Mouse (Mus musculus): ENCODE measurements at regions not wholly inside any gene's neighbourhood (a gene's known extent, or its start where the extent isn't known, plus 50 kb on each side); places are given as distances from the start of the nearest gene placed in this dataset.
A peak's percentile ranks its signal among the peaks of the same experiment; 100 is the strongest.

DNA sequence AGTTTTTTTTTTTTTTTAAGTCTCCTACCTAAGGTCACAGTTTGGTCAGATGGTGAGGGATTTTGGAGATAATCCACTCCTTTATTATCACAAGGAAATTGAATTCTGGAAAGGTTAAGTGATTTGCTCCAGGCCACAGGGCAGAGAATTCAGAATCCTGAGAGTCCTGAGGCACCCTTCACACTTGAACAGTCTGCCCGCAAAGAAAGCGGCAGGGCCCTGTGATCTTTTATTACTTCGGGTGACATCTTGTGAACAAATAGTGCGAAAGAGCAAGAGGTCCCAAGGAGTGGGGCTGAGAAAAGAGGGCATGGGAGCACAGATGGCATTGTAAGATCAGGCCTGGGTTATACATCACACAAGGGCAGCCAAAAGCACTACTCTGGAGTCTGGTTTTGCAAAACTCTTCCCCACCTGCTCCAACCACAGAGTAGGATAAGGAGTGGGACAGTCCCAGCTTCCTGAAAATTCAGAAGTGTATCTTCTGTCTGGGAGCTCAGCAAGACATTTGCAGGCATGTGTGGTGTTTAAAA lies 150.5 kb upstream of the Wdr11 start:
- no peak for DNase-seq (ENCODE audit: low spot score in 2 of 2)

DNA sequence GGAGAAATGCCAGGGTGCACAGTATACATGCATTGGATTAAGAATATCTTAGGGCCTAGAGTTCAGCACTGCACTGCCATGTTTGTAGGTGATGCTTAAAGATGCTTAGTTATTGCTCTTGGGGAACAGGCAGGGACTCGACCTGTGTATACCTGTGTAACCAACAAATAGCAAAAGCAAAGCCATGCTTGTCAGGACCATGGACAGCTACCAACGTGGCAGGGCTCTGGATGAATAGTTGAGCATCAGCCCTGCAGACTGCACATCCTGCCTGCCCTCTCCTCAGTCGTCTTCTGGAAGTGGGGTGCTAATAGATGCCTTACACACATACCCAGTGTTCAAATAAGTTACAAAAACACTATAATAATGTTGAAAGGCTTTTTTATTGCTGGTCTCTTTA lies 122.2 kb upstream of the Wdr11 start:
- no peak for DNase-seq (ENCODE audit: low spot score in 2 of 2)

DNA sequence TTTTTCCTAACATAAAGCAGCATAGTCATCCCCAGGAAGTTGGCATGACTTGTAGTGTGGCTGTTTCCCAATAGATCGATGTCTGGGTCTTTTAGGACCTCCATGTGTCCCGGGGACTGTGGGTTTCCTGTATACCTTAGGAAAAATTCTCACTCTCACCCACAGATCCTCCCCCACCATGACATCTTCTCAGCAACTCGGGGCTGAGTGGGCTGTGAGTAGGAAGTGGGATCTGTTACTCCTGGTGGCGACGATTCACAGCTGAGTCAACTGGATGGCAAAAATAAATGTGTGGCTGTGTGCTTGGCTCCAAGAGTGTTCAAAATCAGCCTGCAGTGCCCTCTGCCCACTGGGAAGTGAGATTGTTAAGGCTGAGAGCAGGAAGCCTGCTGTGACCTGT lies 107.9 kb upstream of the Wdr11 start:
- DNase-seq (ENCODE audit: low spot score in 2 of 2): peak; percentile 54 to 65

DNA sequence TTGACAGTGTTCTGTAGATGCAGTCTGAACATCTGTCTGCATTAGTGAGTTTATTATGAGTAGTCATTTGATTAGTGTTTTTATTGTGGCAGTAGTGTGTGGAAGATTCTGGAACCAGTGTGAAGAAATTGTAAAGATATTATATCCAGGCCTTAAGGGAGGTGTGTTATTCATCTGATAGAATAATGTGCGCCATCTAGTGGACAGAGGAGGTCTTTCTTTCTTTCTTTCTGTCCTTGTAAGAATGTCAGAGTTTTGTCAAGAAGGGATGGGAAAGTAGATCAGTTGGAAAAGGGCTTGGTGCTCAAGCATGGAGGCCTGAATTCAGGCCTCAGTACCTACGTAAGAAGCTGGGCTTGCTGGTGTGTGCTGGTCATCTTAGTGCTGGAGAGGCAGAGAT lies 84.8 kb upstream of the Wdr11 start:
- no peak for DNase-seq (ENCODE audit: low spot score in 2 of 2)

DNA sequence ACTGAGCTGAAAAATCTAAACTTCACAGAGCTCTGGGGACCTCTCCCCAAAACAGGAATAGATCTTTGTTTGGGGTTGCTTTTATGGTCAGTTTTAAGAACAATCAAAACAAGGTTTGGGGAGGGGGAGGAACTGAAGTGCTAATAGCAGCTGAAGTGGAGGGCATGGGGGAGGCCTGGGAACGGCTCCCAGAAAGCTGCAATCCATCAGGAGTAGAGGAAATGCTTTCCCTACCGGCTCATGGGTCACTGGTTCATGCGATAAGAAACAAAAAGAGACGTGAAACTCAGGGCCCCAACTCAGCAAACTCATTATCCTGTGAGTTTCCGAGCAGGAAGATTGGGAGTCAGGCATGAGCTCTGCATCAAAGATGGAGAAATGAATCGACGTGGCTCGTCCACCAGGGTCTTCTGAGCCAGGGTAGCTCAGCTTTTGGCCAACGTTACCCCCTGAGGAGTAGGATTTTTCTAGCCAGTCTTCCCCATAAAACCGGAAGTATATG lies 82.0 kb upstream of the Wdr11 start:
- no peak for DNase-seq (ENCODE audit: low spot score in 2 of 2)

DNA sequence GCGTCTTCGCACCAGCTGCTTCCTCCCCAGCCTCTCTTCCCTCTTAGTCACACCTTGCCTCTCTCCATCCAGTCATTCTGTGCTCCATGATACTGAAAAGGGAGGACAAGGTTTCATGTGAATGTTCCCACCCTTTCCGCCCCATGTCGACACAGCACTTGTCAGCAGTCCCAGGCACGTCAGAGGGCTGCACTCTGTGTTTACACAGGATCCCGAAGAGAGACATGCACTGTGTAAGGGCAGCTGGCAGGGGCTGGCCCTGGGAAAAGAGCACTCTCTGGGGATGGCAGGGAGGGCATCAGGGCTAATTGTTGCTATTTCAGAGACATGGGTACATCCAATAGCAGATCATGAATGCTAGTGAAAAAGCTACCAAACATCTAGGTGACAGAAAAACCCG lies 77.0 kb upstream of the Wdr11 start:
- no peak for DNase-seq (ENCODE audit: low spot score in 2 of 2)

DNA sequence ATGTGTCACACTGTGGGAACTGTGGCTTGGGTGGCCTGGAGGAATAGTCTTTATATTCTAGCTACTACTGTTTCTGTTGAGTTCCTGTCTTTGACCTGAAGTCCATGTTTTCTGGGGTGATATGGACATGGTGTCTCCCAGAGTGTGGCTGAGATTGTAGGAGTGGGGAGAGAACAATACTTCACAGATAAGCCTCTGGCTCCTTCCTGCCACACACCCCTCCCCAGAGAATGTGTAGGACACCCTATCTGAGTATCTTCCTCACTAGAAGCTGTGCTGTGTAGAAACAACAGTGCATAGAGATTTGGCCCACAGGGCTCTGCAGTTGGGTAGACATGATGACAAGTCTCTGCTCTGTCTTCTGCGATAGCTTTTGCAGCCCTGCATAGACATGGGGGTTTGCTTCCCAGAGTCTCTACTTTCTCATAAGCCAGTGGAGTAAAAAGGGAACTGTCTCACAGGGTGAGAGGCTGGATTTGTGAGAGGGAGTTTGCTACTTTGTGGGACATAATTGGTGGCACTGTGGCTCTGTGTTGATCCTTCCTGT lies 67.2 kb upstream of the Wdr11 start:
- no peak for DNase-seq (ENCODE audit: low spot score in 2 of 2)

DNA sequence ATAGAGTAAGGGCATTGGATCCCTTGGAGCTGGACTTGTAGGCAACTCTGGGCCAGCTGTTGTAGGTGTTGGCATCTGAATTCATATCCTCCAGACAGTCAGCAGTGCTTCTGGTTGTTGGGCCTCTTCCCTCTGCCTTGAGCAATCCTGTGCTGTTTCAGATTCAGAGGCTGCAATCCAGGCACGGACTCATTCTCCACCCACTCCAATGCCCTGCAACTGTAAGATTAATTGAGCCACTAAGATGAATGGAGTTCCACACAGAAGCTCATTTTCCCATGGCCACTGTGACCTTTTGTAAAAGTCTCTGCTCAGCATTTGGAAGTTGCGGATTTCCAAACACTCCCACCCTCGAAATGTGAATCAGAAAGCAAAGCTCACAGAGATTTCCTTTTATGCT lies 65.7 kb upstream of the Wdr11 start:
- DNase-seq (ENCODE audit: low spot score in 2 of 2): no peak

DNA sequence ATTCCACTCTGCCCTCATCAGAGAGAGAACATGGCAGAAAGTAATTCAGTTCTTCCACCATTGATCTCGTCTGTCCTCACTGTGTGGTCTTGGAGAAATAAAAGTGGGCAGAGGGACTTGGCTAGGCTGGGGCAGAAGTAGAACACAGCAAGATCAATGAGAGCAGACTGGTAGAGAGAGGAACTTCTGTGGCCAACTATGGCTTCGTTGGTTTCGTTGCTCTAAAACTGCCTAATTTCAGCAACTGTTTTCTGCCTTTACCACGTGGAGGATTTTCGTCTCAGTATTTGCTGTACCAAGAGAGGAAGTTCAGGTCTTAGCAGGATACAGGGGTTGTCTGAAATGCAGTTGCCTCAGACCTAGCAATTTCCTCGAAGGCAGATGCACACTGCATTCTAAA lies 63.4 kb upstream of the Wdr11 start:
- DNase-seq (ENCODE audit: low spot score in 2 of 2): no peak

DNA sequence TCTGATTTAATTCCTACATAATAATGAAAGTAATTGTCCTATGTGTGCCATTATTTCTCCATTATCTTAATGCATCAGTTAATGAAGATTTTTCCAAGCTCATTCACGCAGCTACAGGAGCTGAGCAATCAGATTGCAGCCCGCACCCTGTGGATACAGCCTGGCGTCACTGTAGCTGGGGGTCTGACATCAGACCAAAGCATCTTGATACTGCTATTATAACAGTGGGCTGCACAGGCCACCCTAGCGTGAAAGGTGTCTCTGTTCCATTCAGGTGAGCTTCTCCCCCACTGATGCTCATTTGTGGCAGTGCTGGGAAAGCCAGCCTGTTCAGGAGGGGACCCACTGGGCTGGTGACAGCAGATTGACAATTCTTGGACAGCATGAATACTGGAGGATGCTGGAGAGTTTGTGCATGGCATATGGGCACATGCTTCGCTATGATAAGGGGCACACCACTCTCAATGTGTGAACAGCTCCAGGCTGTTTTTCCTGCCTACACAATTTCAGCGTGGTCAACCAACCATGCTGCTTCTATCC lies 58.2 kb upstream of the Wdr11 start:
- DNase-seq (ENCODE audit: low spot score in 2 of 2): no peak

Data from right cerebral cortex, postnatal 36 days (tissue).